Mouse (Mus musculus) hematopoietic stem cell, adult 5-6 weeks (primary cell): ENCODE measurements around the gene Dmrtc2. TPM values are rescaled to one million over a fixed set of nuclear protein-coding genes. Genes with fewer than 3 reads are reported as not detected.
"Not testable (repeated sequence)": the region's sequence is repeated elsewhere in the genome, so short reads cannot be mapped to it uniquely, and the experiment has no call there.

Experiments
- ATAC-seq, 2 experiments: fragments of 125-278 bp in 1 of 2; replicated peaks in 1 of 2; 2 replicates each; pipeline ENCODE4 v1.8.0; 2016 to 2017; ENCODE audit warnings: inconsistent platforms in 2 of 2, mild to moderate bottlenecking in 2 of 2, moderate number of reproducible peaks in 2 of 2, low read depth in 1 of 2, moderate TSS enrichment in 1 of 2; ENCODE audit not compliant: low FRiP score in 2 of 2, poor library complexity in 2 of 2, severe bottlenecking in 2 of 2, insufficient read depth in 1 of 2, low TSS enrichment in 1 of 2
- total RNA-seq: library from RNA; stranded (forward); fragments of 172-1452, 232-1000 nt; gene quantifications from 2 replicates; pipeline ENCODE4 v1.2.3, GENCODE M21; 2017

Dmrtc2 gene
- not detected in 2 replicates for total RNA-seq

GRCm38 (mm10) chr7:24869532-24870165 is at the start of gene Dmrtc2, which contains the start of gene Lypd4:
Gene Dmrtc2, plus strand, starts transcription at chr7:24870057.
Gene Lypd4, minus strand, starts transcription at chr7:24869941.
- no peak for ATAC-seq

- no peak; a peak in 1 of 4 replicates for ATAC-seq
Observed at GRCm38 (mm10) chr7:24824452-24824851, 45.4 kb upstream of the Dmrtc2 start.

GRCm38 (mm10) chr7:24827181-24827580 is 42.7 kb upstream of the Dmrtc2 start:
- no peak for ATAC-seq

- ATAC-seq, result peak; percentile 83 to 92
Observed at GRCm38 (mm10) chr7:24838732-24839409, 31.0 kb upstream of the Dmrtc2 start.

DNA sequence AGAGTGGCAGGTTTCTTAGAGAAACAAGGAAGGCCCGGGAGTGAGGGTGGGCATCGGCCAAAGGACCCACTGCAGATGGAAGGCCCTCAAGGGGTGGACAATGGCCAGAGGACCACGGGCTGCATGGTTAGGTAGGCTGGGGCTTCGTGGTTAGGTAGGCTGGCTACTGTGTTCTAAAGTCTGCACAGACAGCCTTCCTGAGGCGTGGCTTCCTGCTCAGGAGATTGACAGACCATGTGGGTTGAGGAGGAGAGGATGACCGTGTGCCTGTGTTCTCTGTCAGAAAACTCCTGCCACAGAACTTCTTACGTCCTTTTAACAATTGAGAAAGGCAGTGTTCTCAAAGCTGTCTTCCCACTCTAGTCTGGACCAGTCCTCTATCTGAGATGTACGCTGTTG is 30.4 kb upstream of the Dmrtc2 start:
- ATAC-seq, result peak; percentile 47 to 50

- ATAC-seq, result no peak
Observed at GRCm38 (mm10) chr7:24840331-24840730, 29.5 kb upstream of the Dmrtc2 start.

DNA sequence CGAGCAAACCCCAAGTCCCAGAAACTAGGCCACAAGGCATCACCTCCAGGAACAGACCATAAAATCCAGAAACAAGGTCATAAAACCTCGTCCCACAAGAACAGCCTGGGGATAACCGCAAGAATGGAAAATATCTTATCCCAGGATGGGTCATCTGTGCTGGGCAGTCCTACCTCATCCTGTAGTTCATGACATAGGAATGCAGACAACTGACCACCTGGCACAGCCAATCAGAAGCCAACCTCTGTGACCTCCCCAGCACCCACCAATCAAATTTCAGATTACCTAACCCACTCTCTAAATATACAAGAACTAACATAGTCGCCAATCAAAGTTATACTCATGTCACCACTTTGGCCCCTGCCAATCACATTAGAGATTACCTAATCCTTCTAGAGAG is 28.8 kb upstream of the Dmrtc2 start:
- no peak for ATAC-seq

DNA sequence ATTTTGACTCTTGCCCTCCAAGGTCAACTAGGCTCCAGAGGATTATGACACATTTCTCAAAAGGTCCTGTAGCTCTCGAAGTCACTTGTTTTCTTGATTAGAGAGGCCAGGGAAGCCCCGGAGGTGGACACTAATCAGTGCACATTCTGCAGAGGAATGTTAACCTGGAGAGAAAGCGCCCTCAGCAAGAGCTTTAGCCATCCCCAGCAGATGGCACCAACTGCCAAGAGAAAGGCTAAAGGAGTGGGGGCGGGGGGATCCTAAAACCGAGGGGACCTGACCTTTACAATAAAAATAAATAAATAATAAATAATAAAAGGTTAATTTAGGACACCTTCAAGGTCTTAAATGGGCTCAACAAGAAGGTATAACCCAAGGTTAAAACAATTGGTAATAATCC is 25.7 kb upstream of the Dmrtc2 start:
- ATAC-seq, result no peak

DNA sequence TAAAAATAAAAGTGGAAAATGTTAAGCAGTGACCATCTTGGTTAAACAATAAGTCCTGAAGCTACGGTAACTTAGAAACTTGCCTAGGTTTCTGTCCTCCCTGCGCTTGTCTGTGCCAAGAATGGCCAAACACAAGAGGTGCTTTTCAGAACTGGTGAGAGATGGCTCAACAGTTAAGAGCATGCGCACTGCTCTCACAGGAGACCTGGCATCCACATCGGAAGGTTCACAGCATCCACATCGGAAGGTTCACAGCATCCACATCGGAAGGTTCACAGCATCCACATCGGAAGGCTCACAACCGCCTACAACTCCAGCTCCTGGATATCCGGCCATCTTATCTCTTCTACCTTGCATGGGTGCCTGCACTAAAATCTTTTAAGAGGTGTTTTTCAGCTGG is 24.7 kb upstream of the Dmrtc2 start:
- no peak for ATAC-seq

GRCm38 (mm10) chr7:24845713-24846112 is 24.1 kb upstream of the Dmrtc2 start:
- ATAC-seq, result peak; percentile 94 to 99

DNA sequence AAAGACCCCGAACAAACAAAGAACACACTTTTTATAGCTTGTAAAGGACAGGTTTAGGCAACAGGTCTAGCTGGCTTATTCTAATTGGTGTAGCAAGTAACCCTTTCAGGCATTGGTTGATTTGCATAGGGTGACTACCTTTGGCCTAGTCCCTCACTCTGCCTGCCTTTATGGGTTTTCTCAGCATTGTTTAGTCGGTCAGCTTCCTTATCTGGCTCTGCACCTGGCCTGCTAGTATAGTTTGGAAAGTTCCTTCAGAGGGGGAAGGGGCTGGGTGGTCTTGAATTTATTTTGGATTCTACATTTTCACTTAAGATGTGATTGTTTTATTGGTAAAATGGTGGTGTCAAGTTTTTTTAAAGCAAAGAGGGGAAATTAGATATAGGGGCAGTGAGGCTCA is 23.3 kb upstream of the Dmrtc2 start:
- not testable (repeated sequence) for ATAC-seq

- ATAC-seq, result no peak
Observed at GRCm38 (mm10) chr7:24850162-24850561, 19.7 kb upstream of the Dmrtc2 start.

- peak; percentile 68 to 76 for ATAC-seq
Observed at GRCm38 (mm10) chr7:24850899-24851303, 19.0 kb upstream of the Dmrtc2 start.

DNA sequence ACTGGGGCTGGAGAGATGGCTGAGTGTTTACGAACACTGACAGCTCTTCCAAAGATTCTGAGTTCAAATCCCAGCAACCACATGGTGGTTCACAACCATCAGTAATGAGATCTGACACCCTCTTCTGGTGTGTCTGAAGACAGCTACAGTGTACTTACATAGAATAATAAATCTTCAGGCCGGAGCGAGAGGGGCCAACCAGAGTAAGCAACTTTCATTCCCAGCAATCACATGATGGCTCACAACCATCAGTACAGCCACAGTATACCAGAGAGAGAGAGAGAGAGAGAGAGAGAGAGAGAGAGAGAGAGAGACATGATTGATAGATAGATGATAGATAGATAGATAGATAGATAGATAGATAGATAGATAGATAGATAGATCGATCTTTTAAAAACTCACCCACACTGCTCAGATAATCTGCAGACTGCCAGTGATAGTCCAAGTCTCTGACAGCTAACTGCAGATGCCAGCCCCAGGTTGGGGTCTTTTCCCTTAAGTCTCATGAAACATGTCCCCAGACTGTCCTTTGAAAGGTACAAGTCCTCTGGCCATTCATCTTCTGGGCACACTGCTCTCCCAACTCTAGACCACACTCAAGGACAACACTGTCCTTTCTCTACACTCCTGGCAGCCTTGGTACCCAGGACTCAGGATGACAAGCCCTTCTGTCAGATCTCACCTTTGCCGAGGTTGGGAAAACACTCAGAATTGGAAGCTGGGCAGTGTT is 18.1 kb upstream of the Dmrtc2 start:
- no peak for ATAC-seq

GRCm38 (mm10) chr7:24852557-24853232 is 17.2 kb upstream of the Dmrtc2 start:
- ATAC-seq, result 0 out of 4 replicates have a peak, but pooled peaks of 1 of the 2 experiments have one; percentile 30

DNA sequence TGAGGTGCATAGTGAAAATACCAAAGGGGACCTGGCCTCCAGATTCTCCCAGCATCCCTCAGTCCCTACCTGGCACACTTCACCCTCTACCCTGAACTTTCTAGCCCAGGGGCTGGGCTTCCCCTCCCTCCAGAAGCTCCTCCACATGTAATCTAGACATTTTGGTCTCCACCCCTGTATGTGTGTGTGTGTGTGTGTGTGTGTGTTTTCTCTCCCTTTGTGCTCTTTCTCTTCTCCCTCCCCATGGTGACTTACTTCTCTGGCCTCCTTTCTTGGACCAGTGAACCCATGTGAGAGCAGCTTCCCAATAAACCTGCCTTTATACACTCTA is 16.7 kb upstream of the Dmrtc2 start:
- no peak for ATAC-seq

- ATAC-seq, result no peak
Observed at GRCm38 (mm10) chr7:24853695-24854094, 16.2 kb upstream of the Dmrtc2 start.
